Mouse (Mus musculus): ENCODE data around the gene Top2a.

Gene Top2a

DNA sequence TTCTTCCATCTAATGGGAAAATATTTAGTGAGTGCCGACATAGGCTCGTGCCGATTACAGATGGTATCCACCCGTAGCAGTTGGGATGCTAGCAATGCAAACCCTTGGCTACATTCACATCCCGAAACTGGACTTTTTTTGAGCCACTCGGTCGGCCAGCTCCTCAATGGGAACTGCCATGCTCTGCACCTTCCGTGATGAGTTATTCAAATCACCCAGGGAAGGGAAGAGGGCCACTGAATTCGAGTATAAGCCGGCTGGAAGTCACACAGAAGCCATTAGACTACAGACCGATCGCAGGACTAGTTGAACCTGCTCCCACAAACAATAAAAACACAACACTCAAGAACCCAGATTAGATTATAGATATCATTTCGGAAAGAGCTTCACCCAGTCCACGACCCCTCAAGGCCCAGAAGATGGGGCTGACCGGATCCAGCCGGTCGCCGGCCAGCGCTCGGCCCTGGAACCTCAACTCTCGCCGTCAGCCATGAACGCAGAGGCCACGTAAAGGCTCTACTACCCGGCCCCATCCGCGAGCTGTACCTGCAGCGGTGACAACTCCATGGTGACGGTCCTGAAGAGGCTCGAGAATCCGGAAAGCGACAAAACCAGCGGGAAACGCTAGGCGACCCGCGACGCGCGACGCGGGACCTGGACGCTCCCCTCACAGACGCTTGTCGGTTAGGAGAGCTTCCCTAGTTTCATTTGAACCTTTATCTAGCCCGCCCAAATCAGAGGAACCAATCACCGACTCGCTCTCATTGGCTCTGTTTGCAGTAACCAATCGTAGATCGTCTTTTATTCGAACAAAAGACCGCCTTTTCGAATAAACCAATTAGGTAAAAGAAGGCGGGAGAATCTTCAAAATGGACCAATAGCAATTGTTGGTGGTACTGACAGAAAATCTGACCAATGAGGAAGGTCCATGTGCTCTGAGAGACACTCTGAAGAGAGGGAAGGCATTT, at the start of gene Top2a:
Top2a (minus strand) TSS at position 690 of the 968 bp plus-strand sequence.
- DNase-seq: peak; percentile 93

DNA sequence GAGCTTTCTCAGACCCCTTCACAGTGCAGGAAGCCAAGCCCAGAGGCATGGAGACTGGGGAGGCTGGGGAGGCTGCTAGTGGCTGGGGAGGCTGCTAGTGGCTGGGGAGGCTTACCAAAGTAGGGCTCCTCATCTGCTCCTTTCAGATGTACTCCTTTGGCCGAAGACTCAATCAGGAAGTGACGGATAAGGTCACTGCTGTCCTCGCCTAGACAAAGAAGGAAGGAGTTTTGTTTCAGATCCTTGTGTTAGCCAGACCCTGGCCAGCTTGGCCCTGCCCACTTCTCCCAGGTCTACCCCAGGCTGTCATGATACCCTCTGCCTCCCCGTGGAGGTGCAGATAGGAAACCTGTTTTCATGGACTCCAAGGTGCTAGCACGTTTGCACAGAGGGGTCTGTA, 49.8 kb upstream of the Top2a start:
- no peak for DNase-seq

DNA sequence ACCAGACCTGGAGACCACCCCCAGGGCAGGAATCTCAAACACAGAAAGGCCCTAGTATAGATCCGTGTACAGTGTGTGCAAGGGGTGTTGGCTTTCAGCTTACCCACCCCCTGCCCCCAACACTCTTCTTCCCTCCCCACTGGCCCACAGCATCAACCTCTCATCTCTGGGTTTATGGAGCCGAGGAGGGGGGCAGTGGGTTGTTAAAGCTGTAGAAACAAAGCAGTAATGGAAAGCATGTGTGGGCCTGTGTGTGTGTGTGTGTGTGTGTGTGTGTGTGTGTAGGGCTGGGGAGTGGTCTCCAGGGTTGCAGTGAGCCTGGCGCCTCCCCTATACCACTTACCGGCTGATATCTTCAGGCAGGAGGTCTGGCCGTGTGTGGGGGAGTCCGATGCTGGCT, 47.9 kb upstream of the Top2a start:
- no peak for DNase-seq

DNA sequence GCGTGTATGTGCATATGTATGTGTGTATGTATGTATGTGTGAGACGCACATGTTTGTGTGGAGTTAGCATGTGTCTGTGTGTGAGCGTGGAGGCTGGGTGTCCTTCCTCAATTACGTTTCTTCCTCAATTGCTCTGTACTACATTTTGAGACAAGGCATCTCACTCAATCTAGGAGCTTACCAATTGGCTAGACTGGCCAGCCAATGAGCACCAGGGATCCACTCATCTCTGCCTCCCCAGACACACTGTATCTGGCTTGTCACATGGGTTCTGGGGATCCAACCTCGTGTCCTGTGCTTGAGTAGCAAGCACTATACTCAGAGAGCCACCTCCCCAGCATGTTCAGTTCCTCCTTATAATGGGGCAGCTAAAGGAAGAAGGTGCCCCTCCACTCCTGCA, 44.5 kb upstream of the Top2a start:
- DNase-seq: no peak

DNA sequence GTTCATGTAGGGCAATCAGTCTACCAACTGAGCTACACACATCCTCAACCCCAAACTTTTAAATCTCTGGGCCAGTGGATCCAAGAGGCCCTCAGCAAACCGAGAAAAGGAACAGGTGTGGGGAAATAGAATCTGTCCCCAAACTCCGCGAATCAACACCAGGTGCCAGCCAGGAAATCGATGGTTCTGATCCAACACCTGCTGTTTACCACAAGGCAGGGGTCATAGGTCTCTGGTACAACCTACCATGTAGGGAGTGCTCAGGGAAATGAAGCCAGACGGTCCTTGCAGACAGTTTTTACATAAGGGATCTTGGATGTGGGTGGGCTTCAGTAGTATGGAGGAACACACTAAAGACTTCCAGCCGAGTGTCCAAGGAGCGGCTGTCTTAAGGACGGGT, 43.6 kb upstream of the Top2a start:
- no peak for DNase-seq

DNA sequence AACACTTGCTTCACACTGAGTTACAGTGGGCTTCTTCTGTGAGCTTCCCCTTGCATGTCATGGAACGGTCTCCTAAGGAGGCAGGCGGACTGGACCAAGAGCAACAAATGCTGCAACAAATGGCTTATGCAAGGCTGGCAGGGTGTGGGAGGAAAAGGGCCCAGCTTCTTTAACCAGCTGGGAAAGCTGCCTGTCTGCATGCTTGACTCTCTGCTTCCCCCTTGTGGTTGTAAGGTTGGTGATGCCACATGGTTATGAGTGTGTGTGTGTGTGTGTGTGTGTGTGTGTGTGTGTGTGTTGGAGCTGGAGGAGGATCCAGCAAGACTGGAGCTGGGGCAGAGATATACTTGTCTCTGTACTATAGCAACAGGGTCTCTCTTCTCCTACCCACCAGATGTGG, 42.0 kb upstream of the Top2a start:
- peak; percentile 40 for DNase-seq

DNA sequence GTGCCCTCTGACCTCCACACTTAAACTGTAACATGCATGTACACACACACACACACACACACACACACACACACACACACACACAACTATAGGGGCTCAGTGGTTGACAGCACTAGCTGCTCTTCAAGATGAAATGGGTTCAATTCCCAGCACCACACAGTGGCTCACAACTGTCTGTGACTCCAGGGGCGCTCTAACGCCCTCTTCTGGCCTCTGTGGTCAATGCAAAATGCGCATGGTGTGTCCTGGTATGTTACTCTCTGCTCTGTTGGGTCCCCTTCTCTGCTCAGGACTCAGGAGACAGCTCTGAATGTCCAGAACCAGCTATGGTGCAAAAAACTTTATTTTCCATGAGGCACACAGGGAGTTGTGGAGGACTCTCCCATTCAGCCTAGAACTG, 41.4 kb upstream of the Top2a start:
- DNase-seq: no peak

DNA sequence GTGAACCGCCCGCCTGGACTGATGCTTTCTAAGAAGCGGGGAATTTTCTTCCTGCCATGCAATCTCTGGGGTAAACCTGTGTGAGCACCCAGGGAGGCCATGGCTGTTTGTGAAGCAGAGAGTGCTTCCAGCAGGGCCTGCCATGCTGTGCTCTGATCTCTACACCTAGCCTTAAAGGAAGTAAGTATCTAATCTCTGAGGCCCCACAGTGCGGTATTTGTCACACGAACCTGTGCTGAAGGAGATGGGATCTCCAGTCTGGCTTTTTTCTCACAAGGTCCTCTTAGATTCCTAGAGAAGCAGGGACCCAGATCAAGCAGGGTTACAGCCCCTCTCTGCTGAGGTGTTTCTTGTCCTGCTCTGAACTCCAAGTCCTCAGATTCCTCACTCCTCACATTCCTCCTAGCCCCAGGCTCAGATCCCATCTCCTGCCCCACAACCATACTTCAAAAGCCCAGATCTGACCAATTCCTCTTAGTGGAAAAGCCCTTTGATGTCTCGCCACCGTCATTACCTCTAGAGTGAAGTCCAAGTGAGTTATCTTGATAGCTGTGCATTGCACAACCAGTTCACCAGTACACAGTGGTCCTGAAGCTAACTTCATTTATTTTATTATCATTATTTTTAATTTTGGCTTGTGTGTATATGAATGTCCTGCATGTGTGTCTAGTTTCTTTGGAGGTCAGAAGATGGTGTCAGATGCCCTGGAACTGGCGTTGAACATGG, 39.6 kb upstream of the Top2a start:
- DNase-seq: no peak

DNA sequence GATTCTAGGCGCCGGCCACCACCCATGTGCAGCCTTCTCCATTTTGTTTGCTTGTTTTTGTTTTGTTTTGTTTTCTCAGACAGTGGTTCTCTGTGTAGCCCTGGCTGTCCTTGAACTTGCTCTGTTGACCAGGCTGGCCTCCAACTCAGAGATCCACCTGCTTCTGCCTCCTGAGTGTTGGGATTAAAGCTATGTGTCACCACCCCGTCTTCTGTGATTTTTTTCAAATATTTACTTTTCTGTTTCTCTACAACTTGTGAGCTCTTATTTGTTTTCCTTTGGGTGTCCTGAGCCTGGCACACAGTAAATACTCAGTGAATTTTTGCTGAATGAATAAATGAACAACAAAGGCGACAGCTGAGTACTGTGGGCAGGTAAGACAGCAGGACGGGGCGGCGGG, 38.7 kb upstream of the Top2a start:
- no peak for DNase-seq

DNA sequence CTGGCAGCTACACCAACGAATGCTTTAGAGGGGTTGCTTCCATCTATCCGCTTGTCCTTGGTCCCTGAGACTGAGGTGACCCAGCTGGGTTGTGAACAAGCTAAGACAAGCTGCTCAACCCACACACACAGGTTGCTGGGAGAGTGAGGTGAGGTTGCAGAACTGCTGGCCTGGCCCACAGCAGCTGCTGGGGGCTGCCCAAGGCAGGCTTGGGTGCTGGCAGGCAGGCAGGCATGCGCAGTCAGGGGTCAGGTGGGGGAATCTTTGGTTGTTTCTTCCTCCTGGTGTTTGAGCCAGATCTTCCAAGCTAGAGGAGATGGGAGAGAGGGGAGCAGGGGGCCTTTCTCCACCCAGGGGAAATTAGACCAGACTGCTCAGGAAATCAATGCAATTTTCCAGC, 36.4 kb upstream of the Top2a start:
- no peak for DNase-seq

DNA sequence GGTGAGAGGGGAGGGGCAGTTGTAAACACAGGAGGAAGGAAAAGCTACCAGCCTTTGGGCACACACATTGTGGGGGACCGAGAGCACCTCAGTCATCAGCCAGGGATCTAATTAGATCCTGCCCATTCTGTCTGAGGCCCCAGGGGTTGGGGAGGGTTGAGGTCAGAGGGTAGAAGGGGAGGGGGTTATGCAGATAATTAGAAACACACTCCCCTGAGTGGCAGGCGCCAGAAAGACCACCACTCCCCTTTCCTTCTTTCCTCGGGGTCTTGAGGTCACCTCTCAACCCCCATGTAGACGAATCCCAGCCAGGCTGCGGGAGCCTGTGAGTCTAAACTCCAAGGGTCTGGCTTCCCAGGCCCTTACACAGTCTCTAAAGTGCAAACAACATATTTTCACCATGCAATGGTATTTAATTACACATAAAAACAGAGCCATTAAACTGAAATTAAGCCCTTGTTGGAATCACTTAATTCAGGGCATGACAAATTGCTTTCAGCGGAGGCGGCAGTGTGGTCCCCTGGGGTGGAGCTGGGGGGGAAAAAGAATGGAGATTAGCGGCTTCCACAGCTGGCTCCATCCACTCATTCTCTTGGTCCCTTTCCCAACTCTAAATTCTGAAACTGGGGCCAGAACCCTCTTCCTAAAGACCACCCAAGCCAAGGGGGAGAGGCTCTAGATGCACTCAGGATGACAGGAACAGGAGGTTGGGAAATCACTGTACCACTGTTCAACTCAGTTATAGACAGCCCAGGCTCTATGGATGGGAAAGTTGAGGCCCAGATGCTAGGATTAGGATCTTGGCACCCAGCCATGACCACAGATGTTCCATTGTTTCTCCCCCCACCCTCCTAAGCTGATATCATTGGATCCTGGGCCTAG, 31.8 kb upstream of the Top2a start:
- DNase-seq: no peak

DNA sequence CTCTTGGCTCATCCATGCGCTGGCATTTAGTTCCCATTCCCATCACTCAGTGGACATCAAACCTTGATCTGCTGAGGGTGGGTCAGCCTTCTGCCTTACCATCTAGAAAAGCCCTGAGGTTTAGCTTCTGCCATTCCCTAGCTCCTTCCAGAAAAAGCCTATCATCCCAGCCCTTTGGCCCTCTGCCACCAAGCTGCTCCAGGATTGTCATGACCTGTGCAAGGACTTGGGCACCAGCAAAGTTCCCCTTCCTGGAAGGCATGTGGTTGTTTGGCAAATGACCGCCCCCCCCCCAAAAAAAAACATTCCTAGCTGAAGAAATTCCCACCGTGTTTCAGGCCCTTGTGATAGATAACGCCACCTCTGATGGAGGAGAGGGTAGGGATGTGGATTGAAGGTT, 31.2 kb upstream of the Top2a start:
- DNase-seq: no peak

DNA sequence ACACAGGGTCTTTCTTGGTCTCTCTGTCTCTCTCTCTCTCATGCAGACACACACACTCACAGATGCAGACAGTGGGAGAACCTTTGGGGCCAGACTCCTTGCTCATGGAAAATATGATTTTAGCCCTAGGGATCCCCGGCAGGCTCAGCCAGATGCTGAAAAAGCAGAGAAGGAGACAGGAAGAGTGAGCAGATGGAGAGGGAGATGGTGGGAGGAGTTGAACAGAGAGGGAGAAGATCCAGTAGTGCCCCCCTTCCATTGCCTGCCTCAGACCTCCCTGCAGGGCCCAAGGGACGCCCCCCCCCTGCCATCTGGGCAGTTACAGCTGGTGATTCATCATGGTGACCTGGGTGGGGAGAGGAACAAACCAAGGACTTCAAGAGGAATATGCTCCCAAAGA, 23.7 kb upstream of the Top2a start:
- no peak for DNase-seq

DNA sequence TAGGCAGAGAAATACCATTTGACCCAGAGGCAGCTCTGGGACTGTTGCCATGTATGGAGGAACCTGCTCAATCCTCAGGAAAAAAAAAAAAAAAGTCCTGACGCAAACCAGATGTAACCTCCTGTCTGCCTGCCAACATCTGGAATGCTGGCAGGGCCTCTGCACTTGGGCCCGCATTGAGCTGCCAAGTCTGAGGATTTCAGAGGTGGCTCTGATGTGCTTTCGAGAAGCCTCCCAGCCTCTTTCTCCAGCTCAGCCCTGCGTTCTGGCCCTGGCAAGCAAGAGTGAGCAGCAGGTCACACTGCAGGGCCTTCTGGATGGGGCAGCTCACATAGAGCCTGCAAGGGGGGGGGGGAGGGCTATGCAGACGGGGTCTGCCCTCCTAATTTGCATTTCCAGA, 23.1 kb upstream of the Top2a start:
- no peak for DNase-seq

DNA sequence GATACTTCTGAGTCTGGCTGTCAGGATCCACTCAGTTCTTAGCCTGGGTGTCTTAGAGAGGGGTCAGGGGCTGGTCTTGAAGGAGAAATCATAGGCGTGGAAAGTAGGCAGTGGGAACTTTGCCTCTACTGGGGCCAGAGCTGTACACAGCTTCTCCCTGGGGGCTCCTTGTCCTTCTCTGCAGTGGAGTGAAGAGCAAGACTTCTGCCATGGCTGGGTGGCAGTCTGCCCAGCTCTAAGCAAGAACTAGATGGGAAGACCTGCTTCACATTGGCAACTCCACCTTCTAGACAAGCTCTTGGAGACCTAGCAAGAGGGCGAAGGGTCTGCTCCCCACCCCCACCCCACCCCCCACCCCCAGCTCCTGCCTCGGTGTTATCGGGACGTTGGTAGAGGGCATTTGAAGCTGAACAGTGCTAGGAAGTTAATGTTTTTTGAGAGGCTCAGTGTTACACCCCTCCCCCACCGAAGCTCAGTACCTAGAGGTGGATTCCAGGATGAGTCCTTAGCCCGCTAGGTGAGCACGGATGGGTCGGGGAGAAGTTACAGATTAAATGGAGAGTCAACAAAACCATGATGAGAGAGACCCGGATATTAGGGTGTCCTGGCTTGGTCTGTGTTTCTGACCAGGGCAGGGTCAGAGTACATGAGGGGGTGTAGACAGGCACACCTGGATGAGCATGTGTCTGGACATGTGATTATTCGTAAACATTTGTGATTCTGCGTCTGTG, 21.3 kb upstream of the Top2a start:
- no peak for DNase-seq

DNA sequence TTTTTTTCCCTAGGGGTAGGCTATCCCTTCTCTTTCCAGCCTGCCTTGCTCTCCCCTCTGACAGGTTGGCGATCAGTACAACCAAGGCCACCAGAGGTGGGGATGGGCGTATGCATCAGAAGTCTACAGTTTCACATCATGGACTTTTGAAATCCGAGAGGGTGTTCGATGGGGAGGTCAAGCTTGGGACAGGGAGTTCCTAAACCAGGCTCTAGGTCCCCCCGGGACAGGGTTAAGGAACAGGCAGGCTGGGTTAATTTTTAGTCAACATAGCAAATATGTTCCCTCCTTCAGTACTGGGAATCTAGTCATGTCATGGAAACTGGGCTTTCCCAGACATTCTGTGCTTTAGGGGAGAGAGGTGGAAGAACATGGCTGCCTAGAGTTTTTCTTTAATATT, 20.3 kb upstream of the Top2a start:
- DNase-seq: no peak

DNA sequence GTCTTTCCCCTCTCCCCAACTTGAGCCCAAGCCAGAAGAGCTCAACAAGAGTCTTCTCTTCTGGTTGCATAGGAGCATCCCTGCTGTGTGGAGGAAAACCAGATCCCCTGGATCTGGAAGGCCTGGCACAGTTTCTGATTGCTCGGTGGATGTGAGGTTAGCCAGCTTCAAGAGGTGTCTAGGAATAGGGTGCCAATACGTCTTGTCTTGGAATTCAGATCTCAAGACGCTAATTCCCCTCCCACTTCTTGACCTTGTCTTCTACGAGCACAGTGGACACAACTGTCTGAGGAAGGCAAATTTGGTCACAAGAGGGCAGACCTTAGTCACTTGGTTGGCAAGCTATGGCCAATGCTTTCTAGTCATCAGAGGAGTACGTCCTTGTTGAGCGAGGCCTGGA, 19.6 kb upstream of the Top2a start:
- no peak for DNase-seq

DNA sequence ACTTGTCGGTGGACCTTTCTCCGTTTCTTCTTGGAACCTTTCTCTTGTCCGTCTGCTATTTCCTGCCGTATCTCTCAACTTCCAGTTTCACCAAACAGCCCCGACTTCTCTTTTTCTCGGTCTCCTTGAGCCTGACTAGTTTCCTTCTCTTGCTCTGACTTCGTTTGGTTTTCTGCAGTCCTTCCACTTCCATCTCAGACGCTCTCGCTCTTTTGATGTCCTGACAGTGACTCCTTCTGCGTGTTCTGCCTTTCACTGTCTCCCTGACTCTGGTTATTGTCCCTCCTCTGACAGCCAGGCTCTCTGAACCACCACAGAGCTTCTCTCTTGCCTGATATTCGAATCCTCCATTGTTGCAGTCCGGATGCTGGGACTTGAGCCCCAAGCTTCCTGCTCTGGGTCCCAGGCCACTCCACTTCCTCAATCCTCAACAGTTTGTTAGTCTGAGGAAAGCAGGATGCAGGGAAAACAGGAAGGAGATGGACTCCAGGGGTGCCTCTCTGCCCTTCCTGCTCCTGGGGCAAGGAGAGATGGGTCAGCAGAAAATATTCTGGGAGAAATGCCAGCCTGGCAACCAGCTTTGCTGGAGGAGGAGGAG, 18.9 kb upstream of the Top2a start:
- no peak for DNase-seq

DNA sequence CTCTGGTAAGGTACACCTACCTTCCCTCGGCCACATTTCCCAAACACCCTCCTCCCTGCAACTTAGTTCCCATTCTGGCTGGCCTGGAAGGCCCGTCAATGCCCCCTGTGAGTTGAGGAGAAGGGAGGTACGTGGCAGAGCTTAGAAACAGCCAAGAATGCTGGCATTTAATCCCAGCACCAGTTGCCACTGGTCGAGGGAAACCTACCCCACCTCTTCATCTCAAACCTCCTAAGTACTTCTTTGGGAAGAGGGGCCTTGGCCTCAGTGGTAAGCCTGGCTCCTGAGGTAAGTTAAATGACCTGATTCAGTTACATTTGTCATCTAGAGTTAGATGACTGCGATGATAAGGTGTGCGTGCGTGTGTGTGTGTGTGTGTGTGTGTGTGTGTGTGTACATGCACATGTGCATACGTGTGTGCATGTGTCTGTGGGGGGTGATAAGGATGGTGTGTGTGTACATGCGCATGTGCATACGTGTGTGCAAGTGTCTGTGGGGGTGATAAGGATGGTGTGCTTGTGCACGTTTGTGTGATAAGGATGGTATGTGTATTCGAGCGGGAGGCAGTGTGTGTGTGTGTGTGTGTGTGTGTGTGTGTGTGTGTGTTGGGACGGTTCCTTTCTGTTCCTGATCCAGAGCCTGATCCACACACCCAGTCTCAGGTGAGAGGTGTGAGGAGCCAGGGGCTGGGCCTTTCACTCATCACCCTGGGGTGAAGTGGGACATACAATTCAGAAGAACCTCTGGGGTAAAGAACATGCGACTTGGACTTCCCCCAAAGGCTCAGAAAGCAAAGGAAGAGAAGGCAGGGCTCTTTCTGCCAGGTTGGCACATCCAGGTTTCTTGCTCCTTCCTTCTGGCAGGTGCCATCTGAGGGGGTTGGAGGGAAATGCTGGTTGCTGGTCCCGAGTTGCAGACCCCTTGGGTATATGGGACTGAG, 18.1 kb upstream of the Top2a start:
- DNase-seq: no peak

DNA sequence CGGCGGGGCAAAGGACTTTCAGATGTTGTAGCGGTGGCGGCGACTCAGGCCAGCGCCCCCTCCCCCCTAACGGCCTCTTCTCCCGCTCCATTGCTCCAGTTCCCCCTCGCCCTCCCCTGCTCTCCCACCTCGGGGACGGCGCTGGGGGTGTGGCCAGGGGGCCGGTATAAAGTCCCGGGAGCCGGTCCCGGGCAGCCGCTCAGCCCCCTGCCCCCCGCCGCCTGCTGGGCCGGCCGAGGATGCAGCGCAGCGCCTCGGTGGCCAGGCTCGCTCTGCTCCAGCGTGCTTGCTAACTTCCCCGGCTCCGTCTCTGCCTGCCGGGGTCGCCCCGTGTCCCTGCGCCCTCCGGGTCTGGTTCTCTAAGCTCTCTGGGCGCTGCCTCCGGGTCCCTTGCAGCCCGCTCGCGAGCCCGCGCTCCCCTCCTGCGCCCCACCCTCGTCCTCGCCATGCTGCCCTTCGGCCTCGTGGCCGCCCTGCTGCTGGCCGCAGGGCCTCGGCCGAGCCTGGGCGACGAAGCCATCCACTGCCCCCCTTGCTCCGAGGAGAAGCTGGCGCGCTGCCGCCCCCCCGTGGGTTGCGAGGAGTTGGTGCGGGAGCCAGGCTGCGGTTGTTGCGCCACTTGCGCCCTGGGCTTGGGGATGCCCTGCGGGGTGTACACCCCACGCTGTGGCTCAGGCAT, 17.2 kb upstream of the Top2a start, which contains the start of gene Igfbp4:
Igfbp4 (plus strand) TSS at position 194 of the 679 bp plus-strand sequence.
- no peak for DNase-seq

Measured in cerebellum, adult 11 months (tissue).